Mouse (Mus musculus) Muller cell, postnatal 12 days (primary cell): ENCODE data around the gene E2f6.

ENCODE experiments used
- DNase-seq: peaks from one replicate; pipeline ENCODE4 v3.0.0-alpha.2; 2015; ENCODE audit errors: inconsistent ontology term

Gene E2f6

GRCm38 (mm10) chr12:16800259-16800958 is 10.4 kb upstream of the E2f6 start, which contains the start of gene Greb1:
Greb1 (minus strand) TSS chr12:16800886.
- DNase-seq: peak; percentile 70

DNA sequence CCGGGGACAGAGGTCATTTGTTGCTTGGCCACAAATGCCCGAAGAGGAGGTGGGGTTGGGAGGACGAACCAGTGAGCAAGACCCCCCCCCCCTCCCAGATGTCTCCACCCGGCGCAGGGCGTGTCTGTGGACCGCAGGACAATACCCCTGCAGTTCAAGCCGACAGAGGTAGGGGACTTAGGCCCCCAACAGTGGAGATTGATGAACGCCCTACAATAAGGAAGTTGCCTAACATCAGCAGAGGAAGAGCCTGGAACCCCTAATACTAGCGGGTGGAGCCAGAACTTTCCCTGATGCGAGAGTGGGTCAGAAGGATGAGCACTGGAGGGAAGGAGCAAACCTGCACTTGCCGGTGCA is 9.8 kb upstream of the E2f6 start:
- peak; percentile 57 for DNase-seq

- DNase-seq: peak; percentile 85
Measured at GRCm38 (mm10) chr12:16803237-16803955, 7.4 kb upstream of the E2f6 start.

DNA sequence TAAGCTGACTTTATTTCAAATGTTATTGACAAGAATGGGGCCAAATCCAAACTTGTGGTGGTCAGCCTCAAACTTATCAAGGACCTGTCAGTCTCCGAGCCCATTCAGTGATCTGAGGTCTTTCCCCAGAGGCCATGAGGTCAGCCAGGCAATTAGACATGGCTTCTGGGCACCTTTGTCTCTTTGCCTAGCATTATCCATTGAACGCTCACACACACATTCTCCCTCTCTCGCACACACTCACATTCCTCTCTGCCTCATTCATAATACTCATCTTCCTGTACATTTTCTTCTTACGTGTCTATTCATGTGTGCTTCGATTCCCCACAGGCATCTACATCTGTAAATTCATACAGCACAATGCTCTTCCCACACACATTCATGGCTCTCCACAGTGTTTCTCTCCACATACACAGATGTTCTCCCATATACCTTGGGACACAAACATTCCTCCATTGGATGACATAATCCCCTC is 6.8 kb upstream of the E2f6 start:
- DNase-seq: peak; percentile 81

GRCm38 (mm10) chr12:16805511-16805910 is 5.3 kb upstream of the E2f6 start:
- peak; percentile 77 for DNase-seq

DNA sequence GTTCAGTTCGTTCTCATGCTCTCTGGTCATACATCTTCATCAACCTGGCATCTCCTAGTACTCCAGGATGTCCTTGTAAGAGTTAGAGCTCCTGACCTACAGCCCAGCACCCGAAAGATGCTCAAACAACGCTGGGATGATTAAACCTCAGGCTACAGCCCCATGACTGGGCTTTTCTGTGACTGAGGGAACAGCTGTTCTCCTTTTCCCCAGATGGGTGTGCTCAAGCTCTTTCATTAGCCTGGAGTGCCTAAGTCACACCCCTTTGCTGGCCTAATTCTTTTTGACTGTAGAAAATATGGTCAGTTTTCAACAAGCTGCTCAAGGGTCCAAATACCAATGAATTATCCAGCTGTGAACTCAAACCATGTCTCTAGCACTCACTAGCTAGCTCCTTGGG is 2.7 kb upstream of the E2f6 start:
- DNase-seq: peak; percentile 55

- peak; percentile 46 for DNase-seq
Measured at GRCm38 (mm10) chr12:16811477-16811876, 714 bp downstream of the E2f6 start.

DNA sequence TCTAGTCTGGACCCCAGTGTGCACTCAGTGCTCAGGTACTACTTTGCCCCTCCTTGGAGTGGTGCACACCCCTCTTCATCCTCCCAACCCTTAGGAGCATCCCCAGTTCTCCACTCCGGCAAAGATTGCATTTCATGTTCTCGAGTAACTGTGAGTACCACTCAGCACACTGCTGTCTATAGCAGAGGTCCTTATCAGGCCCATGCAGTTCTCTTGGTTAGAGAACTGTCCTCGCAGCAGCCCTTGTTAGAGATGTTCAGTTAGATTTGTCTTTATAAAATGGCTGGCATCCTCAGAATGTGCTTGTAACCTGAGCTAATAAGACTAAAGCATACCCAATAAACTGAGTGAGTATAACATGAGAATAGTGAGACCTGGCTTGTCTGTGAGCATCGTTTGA is 6.4 kb downstream of the E2f6 start:
- no peak for DNase-seq

DNA sequence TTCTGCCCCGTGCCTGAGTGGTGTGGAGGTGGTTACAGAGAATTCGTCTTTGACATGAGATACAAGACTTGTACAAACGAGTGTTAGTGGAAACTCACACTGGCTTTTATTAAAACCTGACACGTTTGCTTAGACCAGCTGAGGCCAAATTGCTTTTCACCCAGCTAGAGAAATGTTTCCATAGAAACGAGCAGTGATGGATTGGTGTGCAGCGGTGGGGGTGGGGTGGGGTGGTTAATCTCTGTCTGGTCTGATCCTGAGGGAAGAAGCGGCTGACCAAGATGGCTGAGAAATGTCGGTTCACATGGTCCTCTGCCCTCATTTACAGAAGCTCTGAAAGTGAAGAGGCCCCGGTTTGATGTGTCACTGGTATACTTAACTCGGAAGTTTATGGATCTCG is 7.8 kb downstream of the E2f6 start:
- no peak for DNase-seq

- no peak for DNase-seq
Measured at GRCm38 (mm10) chr12:16820761-16821160, 10.0 kb downstream of the E2f6 start.

DNA sequence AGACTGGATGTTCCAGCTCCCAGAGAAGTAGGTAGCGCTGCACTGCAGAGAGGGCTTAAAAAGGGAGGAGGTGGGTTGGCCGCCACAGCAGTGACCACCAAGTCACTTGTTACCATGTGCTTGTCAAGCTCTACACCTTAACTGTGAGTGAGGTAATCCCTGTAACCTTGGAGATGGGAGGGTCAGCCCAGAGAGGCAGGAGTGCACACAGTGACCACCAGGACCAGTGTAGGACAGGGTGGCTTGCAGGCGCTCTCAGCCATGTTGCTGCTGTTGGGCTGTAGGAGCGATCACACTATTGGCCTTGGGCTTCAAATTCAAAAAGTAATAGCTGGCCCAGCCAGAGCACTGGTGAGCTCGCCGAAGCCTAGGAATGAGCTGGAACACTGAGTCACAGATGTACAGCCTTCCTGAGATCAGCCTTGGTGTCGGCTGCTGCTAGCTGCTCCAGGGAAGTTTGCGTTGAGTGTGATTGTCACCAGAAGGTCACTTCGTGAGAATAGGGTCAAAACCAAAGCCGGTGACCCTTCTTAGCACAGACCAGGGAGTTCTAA is 11.5 kb downstream of the E2f6 start:
- DNase-seq: no peak

DNA sequence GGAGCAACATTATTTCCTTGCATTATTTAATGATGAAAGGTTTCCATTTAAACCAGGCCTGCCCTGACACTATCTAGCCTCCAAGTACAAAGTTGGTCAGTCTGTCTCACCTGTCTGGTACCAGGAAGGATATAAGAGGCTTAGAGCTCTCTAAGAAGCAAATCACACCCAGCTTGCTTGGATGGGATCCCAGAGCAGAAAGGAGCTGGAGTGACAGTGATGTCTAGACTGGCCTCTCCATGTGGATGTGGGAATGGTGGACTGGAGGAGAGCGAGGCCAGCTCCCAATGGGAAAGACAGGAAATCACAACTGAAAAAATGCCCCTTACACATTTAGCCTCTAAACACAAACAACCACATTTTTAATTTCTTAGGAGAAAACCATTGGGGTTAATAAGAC is 12.9 kb downstream of the E2f6 start:
- no peak for DNase-seq

GRCm38 (mm10) chr12:16828505-16828904 is 17.7 kb downstream of the E2f6 start:
- DNase-seq: peak; percentile 88

DNA sequence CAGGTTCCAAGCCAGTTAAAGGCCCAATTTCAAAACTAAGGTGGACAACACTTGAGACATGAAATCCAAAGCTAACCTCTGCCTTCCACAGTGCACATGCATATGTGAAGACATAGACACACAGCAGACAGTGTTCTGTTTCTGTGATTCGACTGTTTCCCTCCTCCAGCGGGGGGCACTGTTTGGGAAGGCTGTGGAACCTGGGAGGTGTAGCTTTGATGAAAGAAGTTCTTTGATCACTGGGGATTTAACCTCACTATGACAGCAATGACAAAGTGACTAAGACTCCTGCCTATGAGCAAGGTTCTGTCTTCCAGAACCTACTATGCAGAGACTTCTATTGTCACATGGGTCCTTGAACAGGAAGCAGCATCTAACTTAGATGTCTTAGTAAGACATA is 19.0 kb downstream of the E2f6 start:
- DNase-seq: no peak

DNA sequence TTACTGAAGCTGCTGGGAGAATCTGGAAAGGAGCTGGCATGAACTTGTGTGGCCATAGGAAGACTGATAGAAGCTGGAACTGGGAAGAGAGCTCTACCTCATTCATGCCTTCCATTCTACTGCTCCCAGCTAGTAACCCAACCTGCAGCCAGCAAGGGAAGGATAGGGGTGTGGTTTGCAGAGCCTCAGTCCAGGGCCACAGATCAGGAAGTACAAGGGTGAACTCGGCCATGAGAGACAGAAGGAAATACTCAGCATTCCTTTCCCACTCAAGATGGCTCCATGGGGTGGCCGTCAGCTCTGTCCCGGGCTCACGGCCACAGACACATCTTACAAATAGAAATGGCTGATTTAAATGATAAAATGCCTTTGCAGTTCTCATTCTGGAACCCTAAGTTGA is 20.3 kb downstream of the E2f6 start:
- DNase-seq: no peak

DNA sequence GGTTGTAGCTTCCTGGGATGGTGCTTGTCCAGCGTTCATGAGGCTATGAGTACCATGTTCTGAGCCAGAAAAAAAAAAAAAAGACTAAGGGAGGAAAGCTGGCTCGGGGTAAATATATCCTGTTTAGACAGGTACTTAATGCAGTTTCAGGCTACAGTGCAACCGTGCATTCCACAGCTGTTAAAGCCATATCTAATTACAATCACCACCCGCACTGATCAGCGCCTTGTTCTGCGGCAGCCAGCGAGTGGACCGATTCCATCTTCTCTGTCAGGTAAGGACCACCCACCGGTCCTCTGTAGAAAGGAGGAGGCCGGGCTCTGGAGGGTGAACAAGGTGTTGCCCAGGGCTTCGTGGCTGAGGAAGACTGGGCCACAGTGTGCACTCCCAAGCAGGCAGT is 23.9 kb downstream of the E2f6 start:
- DNase-seq: no peak

DNA sequence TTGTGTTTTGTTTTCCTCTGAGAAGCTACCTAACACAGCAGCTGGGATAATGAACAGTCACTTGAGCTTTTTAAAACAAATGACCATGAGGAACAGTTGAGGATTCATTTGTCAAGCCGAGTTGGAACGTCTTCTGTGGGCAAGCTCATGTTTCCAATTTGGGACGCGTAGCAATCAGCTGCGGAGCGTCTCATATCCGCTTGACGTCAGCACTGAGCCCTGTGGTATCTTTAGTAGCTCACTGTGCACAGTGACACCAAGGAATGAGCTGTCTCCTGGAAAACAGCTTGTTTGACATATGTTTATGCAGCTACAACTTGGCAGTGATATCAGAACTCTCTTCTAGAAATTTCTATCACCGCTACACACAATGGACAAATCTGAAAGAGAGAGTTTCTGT is 25.4 kb downstream of the E2f6 start:
- peak; percentile 52 for DNase-seq

DNA sequence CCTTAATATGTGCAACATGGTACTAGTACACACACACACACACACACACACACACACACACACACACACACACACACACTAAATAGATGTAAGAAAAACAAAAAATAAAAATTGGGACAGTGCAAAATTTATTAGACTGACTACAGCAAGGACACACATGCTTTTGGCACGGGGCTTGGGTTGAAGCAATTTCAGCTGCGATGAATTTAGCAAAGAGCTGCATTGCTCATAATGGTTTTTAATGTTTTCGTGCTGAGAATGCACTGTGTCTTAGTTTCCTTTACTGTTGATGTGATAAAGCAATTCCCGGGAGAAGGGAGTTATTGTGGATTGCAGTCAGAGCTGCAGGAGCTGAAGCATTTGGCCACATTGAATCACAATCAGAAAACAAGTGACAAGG is 27.0 kb downstream of the E2f6 start:
- DNase-seq: no peak

DNA sequence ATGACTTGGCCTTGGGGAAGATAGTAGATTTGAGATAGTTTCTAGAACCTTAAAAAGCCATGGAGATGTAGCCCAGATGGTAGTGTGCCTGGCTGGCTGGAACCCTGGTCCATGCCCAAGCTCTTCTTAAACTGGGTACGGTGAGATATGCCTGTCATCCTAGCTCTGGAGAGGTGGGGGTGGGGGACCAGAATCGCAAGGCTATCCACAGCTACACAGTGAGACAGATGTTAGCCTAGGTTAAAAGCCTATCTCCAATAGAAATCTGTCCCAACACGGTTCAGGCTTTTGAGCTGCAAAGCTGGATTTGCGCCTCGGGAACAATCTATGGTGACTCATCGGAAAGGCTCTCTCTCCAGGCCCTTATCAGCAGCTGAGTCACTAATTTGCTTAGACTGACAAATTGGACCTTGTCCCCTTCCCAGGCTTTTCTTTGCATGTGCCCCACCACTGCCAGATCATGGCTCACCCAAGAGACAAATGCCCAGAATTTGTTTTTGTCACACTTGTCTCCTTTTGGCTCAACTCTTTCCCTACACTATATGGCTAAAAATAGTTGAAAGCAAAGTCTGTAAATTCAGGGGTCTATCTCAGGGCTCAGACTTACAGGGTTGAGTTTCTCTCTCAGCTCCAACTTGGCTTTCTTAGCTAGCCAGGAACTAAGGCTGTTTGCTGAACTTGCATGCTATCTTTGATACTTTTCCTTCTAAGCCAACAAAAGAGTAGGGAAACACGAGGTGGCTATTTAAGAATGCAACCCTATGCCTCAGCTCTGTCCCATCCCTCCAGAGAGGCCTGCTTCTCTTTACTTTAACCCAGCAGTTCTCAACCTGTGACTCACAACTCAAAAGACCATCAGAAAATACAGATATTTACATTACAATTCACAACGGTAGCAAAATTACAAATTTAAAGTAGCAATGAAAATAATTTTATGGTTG is 30.3 kb downstream of the E2f6 start:
- DNase-seq: peak; percentile 88

DNA sequence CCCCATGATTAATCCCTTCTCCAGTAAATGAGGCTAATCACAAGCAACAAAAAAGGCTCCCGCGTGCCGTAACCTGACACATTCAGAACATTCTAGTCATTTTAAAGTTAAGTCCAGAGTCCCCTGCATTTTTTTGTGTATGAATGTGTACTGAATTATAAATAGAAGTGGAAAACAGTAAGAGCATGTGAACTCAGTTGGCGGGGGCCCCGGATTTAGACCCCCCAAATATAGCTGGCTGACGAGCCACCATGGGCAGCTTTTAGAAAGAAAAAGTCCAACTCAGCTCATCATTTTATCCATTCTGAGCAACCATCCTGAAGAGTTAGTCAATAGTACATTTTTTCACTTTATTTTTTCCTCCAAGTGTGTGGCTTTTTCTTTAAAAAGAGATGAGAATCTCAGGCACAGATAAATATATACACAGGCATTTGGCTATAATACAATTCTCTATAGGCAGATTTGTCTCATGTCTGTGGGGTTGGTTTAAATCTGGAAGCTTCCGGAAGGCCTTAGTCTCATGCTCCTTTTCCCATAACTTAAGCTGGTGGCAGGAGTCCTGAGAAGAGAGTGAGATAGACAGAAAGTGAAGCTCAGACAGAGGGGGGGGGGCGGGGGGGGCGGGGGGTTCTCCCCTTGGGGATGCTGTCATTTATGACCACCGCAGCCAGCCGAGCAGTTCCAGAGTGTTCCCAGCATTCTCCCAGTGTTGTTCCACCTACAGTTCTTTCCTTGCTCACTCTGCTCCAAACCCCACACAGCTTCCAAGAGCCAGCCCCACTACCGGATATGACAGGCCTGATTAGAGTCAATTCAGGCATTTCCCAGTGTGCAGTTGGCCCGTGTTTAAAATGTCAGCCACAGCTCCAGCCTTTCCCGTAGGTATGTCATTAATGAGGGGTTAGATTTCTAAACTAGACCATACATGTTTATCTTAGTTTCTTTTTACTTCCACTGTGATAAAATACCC is 34.1 kb downstream of the E2f6 start:
- DNase-seq: peak; percentile 80
